Mouse (Mus musculus) right cerebral cortex, postnatal 36 days (tissue): ENCODE measurements at regions not wholly inside any gene's neighbourhood (a gene's known extent, or its start where the extent isn't known, plus 50 kb on each side); places are given as distances from the start of the nearest gene placed in this dataset.
A peak's percentile ranks its signal among the peaks of the same experiment; 100 is the strongest.

Source experiments
- DNase-seq, 2 experiments: peaks; one replicate each; pipeline ENCODE4 v3.0.0; 2022; ENCODE audit warnings: low spot score in 2 of 2, mixed read lengths in 1 of 2

GRCm38 (mm10) chr10:17001320-17001719, 721.7 kb upstream of the Cited2 start:
- DNase-seq, result no peak

GRCm38 (mm10) chr10:17003123-17003849, 719.7 kb upstream of the Cited2 start:
- no peak for DNase-seq

- no peak for DNase-seq
Measured at GRCm38 (mm10) chr10:17008683-17009082, 714.3 kb upstream of the Cited2 start.

- no peak for DNase-seq
Measured at GRCm38 (mm10) chr10:17010047-17010446, 713.0 kb upstream of the Cited2 start.

- DNase-seq, result no peak
Measured at GRCm38 (mm10) chr10:17011876-17012275, 711.1 kb upstream of the Cited2 start.

- DNase-seq, result no peak
Measured at GRCm38 (mm10) chr10:17012541-17012975, 710.5 kb upstream of the Cited2 start.

- DNase-seq, result peak in 1 of 2 experiments; percentile 49
Measured at GRCm38 (mm10) chr10:17014826-17015225, 708.2 kb upstream of the Cited2 start.

- no peak for DNase-seq
Measured at GRCm38 (mm10) chr10:17016854-17017253, 706.2 kb upstream of the Cited2 start.

- DNase-seq, result no peak
Measured at GRCm38 (mm10) chr10:17022216-17023158, 700.5 kb upstream of the Cited2 start.

- DNase-seq, result peak in 1 of 2 experiments; percentile 9
Measured at GRCm38 (mm10) chr10:17023571-17024293, 699.3 kb upstream of the Cited2 start.

- DNase-seq, result no peak
Measured at GRCm38 (mm10) chr10:17024294-17024665, 698.7 kb upstream of the Cited2 start.

- no peak for DNase-seq
Measured at GRCm38 (mm10) chr10:17034892-17035775, 687.9 kb upstream of the Cited2 start.

GRCm38 (mm10) chr10:17038259-17039043, 684.6 kb upstream of the Cited2 start:
- no peak for DNase-seq

GRCm38 (mm10) chr10:17042090-17042489, 680.9 kb upstream of the Cited2 start:
- DNase-seq, result no peak

GRCm38 (mm10) chr10:17042973-17043372, 680.0 kb upstream of the Cited2 start:
- no peak for DNase-seq

- DNase-seq, result no peak
Measured at GRCm38 (mm10) chr10:17046765-17047164, 676.3 kb upstream of the Cited2 start.

- no peak for DNase-seq
Measured at GRCm38 (mm10) chr10:17072906-17073305, 650.1 kb upstream of the Cited2 start.

- DNase-seq, result no peak
Measured at GRCm38 (mm10) chr10:17074013-17074401, 649.0 kb upstream of the Cited2 start.

GRCm38 (mm10) chr10:17074402-17075027, 648.5 kb upstream of the Cited2 start:
- DNase-seq, result no peak

GRCm38 (mm10) chr10:17075147-17075546, 647.9 kb upstream of the Cited2 start:
- DNase-seq, result no peak
